Mouse (Mus musculus) embryonic fibroblast, embryonic 13.5 days (primary cell): ENCODE data around the gene Sbno1.

Source experiments
- CTCF ChIP-seq: IDR thresholded peaks from 2 replicates; pipeline ENCODE4 v1.5.1; 2011; ENCODE audit warnings: mild to moderate bottlenecking, control low read depth, low read length, moderate library complexity, borderline replicate concordance; ENCODE audit not compliant: insufficient read depth
- POLR2A ChIP-seq: IDR thresholded peaks from 2 replicates; pipeline ENCODE4 v1.6.1; 2011; ENCODE audit warnings: low read depth, mild to moderate bottlenecking, control low read depth, low read length, moderate library complexity

DNA sequence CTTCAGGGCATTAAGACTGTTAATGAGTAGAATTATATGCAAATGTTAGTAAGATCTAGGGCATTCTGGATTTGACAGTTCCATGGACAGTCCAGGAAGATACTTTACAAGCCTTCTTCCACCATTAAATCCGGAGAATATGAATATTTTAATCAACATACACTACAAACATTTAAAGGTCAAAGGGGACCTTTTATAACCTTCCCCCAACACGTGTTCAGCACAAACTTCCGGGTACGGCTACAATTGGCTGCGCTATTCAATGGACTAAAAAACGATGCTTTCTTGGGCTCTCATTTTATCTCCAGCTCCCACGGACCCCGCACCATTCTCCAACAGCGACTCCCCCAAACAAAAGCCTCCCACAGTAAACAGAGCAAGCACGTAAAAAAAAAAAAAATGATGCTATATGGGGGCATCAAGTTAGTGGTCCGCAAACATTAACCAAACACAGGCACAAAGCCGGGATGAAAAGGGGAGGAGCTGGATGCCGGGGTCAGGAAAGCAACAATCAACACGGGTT lies 1.5 kb downstream of the Sbno1 start:
- TF ChIP-seq POLR2A (no peak), CTCF (no peak)
